ENCODE assay signal across 22 mouse cellular contexts in genomic region chr7:142597961-142598360, GRCm38 (mm10).
DNase-seq lines count a peak whose midpoint lies in the region; ATAC-seq and TF ChIP-seq lines count a peak whose summit lies in the region.
"Had no signal": no experiment of that assay in that cellular context is flagged by ENCODE, and none has a peak within 500 bp of the region (broad histone marks: within the 10 kb centered on the region; RNA-seq: fewer than 3 reads in every experiment).

No protein-coding gene starts in this region.

- intact Hi-C loops in gastrocnemius, adult 2 months (cut with DNase I) = loop anchor here (2.0 kb wide), 1 partner anchor 39 kb away; no protein-coding TSS in a partner anchor

- H3K9me3 ChIP-seq in embryonic facial prominence, embryonic 10.5 days = no peaks in the 10 kb centered on the region
- no peaks in the 10 kb centered on the region for H3K9me3 ChIP-seq in embryonic facial prominence, embryonic 15.5 days (replicated peaks)
- no peaks in the 10 kb centered on the region for H3K9me3 ChIP-seq in limb, embryonic 14.5 days (ENCODE audit: control insufficient read depth, low read length)
- no peaks in the 10 kb centered on the region for H3K9me3 ChIP-seq in midbrain, embryonic 10.5 days (replicated peaks)
- H3K9me3 ChIP-seq: G1E; heart, embryonic 13.5 days had no signal

- no peaks in the 10 kb centered on the region for H3K27me3 ChIP-seq in embryonic facial prominence, embryonic 10.5 days (replicated peaks; ENCODE audit: low read depth, poor library complexity, severe bottlenecking)
- no peaks in the 10 kb centered on the region for H3K27me3 ChIP-seq in embryonic facial prominence, embryonic 15.5 days
- H3K27me3 ChIP-seq in limb, embryonic 14.5 days (ENCODE audit: control insufficient read depth, insufficient read depth, low read length) = no peaks in the 10 kb centered on the region
- 0 out of 2 replicates have a peak, but pooled peaks cover 2% of the 10 kb centered on the region for H3K27me3 ChIP-seq in midbrain, embryonic 10.5 days (ENCODE audit: low read depth, poor library complexity, severe bottlenecking)
- H3K27me3 ChIP-seq: heart, embryonic 13.5 days had no signal

- no peak for TF ChIP-seq CTCF in gastrocnemius, adult 2 months (IDR thresholded peaks at IDR 0.05)

- no peak for TF ChIP-seq POLR2A in limb, embryonic 14.5 days (IDR thresholded peaks at IDR 0.05; ENCODE audit: borderline replicate concordance, extremely low read depth, insufficient read depth, insufficient read length)

- 83% methylated on average over 7 of the region's 7 CpGs for WGBS in embryonic facial prominence, embryonic 10.5 days
- 49% methylated on average over 7 of the region's 7 CpGs for WGBS in embryonic facial prominence, embryonic 15.5 days
- 30% methylated on average over 7 of the region's 7 CpGs for WGBS in limb, embryonic 14.5 days
- WGBS in midbrain, embryonic 10.5 days = 89% methylated on average over 7 of the region's 7 CpGs

- peak overlapping the region; percentile 96 for H3K27ac ChIP-seq in gastrocnemius, adult 2 months
- H3K27ac ChIP-seq in embryonic facial prominence, embryonic 10.5 days (replicated peaks) = 0 out of 2 replicates have a peak overlapping the region, but pooled peaks have one; percentile 36
- 0 out of 2 replicates have a peak overlapping the region, but pooled peaks have one; percentile 71 for H3K27ac ChIP-seq in embryonic facial prominence, embryonic 15.5 days (replicated peaks)
- H3K27ac ChIP-seq in limb, embryonic 14.5 days (replicated peaks; ENCODE audit: low read depth, low read length) = peak overlapping the region; percentile 71
- H3K27ac ChIP-seq in midbrain, embryonic 10.5 days (replicated peaks) = no peak overlapping the region

- H3K9ac ChIP-seq in embryonic facial prominence, embryonic 15.5 days = no peak overlapping the region
- no peak overlapping the region for H3K9ac ChIP-seq in limb, embryonic 14.5 days (ENCODE audit: low read depth, low read length, severe bottlenecking)
- H3K9ac ChIP-seq: heart, embryonic 13.5 days had no signal

- DNase-seq in gastrocnemius, adult 2 months = no peak
- no peak for DNase-seq in gastrocnemius, postnatal 25 days
- no peak for DNase-seq in embryonic facial prominence, embryonic 10.5 days (ENCODE audit: low spot score)
- DNase-seq in limb, embryonic 14.5 days (ENCODE audit: low spot score) = peak; percentile 57
- no peak for DNase-seq in midbrain, embryonic 10.5 days (ENCODE audit: low spot score)
- DNase-seq in adrenal gland, adult (ENCODE audit: inconsistent age in 2 of 2, low spot score in 1 of 2) = no peak
- no peak for DNase-seq in right cerebral cortex, postnatal 10 days (ENCODE audit: low spot score in 2 of 2)
- DNase-seq: adrenal gland, postnatal 10 days; B cell, adult 2 months; cerebellum, adult 11 months; cerebellum, adult 8-10 months; cerebellum, postnatal 14 days; embryo, embryonic 11 days; gastrocnemius, postnatal 36 days; heart, adult 11 months; heart, postnatal 36 days had no signal

- no peak overlapping the region for H3K4me2 ChIP-seq in embryonic facial prominence, embryonic 15.5 days (replicated peaks)
- 0 out of 2 replicates have a peak overlapping the region, but pooled peaks have one; percentile 7 for H3K4me2 ChIP-seq in limb, embryonic 14.5 days (replicated peaks; ENCODE audit: low read depth, low read length, severe bottlenecking)
- H3K4me2 ChIP-seq: heart, embryonic 13.5 days had no signal

- H3K4me1 ChIP-seq in embryonic facial prominence, embryonic 10.5 days = peaks cover 28% of the 10 kb centered on the region
- peaks cover 21% of the 10 kb centered on the region for H3K4me1 ChIP-seq in embryonic facial prominence, embryonic 15.5 days
- H3K4me1 ChIP-seq in limb, embryonic 14.5 days (ENCODE audit: control insufficient read depth, insufficient read depth, low read length) = peaks cover 55% of the 10 kb centered on the region
- peaks cover 7% of the 10 kb centered on the region for H3K4me1 ChIP-seq in midbrain, embryonic 10.5 days

- no peaks in the 10 kb centered on the region for H3K36me3 ChIP-seq in embryonic facial prominence, embryonic 10.5 days (replicated peaks)
- H3K36me3 ChIP-seq in embryonic facial prominence, embryonic 15.5 days = no peaks in the 10 kb centered on the region
- no peaks in the 10 kb centered on the region for H3K36me3 ChIP-seq in limb, embryonic 14.5 days (ENCODE audit: control insufficient read depth, insufficient read depth, low read length)
- no peaks in the 10 kb centered on the region for H3K36me3 ChIP-seq in midbrain, embryonic 10.5 days
- H3K36me3 ChIP-seq: G1E; heart, embryonic 13.5 days had no signal

- no peak for ATAC-seq in embryonic facial prominence, embryonic 15.5 days (ENCODE audit: insufficient number of reproducible peaks, low FRiP score, low TSS enrichment, low read depth)
- no peak for ATAC-seq in limb, embryonic 14.5 days (ENCODE audit: low FRiP score, low read depth)
- ATAC-seq: CD4-positive, CD25-positive, alpha-beta regulatory T cell, adult 4 months; forebrain, embryonic 16.5 days; hindbrain, embryonic 16.5 days had no signal

- no peak overlapping the region for H3K4me3 ChIP-seq in gastrocnemius, adult 2 months
- no peak overlapping the region for H3K4me3 ChIP-seq in embryonic facial prominence, embryonic 10.5 days
- H3K4me3 ChIP-seq in embryonic facial prominence, embryonic 15.5 days (replicated peaks) = no peak overlapping the region
- no peak overlapping the region for H3K4me3 ChIP-seq in limb, embryonic 14.5 days (replicated peaks; ENCODE audit: low read length)
- H3K4me3 ChIP-seq in midbrain, embryonic 10.5 days = no peak overlapping the region
- H3K4me3 ChIP-seq: heart, embryonic 13.5 days had no signal
